Mouse (Mus musculus) left cerebral cortex, postnatal 14 days (tissue): ENCODE results near the gene Reln. TPM values are rescaled to one million over a fixed set of nuclear protein-coding genes. Genes with fewer than 3 reads are reported as not detected.

Source experiments
- DNase-seq, 2 experiments: peaks; one replicate each; pipeline ENCODE4 v3.0.0; 2021 to 2022; ENCODE audit warnings: low spot score in 2 of 2, mixed read lengths in 1 of 2
- intact Hi-C: fragments of 180-260 bp; cut with DNase I; formaldehyde crosslinking; loops from one replicate; pipeline ENCODE4 v1.15.1; 2025
- long read RNA-seq, 2 experiments: library from polyadenylated mRNA; stranded (forward); transcript quantifications; one replicate each; pipeline ENCODE4 v2.0.0; 2021
- total RNA-seq, 2 experiments: library from RNA; stranded (reverse); gene quantifications; 2 replicates each; pipeline ENCODE4 v1.2.3; 2021

The Reln gene
- total RNA-seq = 100 to 1,000 TPM; 107 to 114 TPM
- long read RNA-seq, experiment 1, partial matches to known transcripts = 16 of 25 reads
- long read RNA-seq, experiment 1, other reads (novel, unspliced or antisense) = 9 of 25 reads
- long read RNA-seq, experiment 2, partial matches to known transcripts = 12 of 19 reads
- long read RNA-seq, experiment 2, other reads (novel, unspliced or antisense) = 6 of 19 reads

- DNase-seq = peak in 1 of 2 experiments; percentile 19
- intact Hi-C loops = loop anchor here (10.0 kb wide), 1 partner anchor 140 kb away; no protein-coding TSS in a partner anchor
Observed at GRCm38 (mm10) chr5:22344556-22344975, at the start of gene Reln. Gene Reln, minus strand, starts transcription at chr5:22344702.

- no peak for DNase-seq
- intact Hi-C loops = no loop called here
Observed at GRCm38 (mm10) chr5:22388502-22388901, 44.0 kb upstream of the Reln start.

- intact Hi-C loops = no loop called here
- no peak for DNase-seq
Observed at GRCm38 (mm10) chr5:22360510-22360909, 16.0 kb upstream of the Reln start.

GRCm38 (mm10) chr5:22348412-22348811 is 3.9 kb upstream of the Reln start:
- intact Hi-C loops = loop anchor here (10.0 kb wide), 1 partner anchor 136 kb away; no protein-coding TSS in a partner anchor
- no peak for DNase-seq

GRCm38 (mm10) chr5:22347732-22348131 is 3.2 kb upstream of the Reln start:
- DNase-seq = no peak
- intact Hi-C loops = loop anchor here (10.0 kb wide), 1 partner anchor 137 kb away; no protein-coding TSS in a partner anchor

- intact Hi-C loops = loop anchor here (10.0 kb wide), 1 partner anchor 139 kb away; no protein-coding TSS in a partner anchor
Observed at GRCm38 (mm10) chr5:22345894-22346635, 1.6 kb upstream of the Reln start.

GRCm38 (mm10) chr5:22344976-22345651 is 612 bp upstream of the Reln start:
- no peak for DNase-seq
- intact Hi-C loops = loop anchor here (10.0 kb wide), 1 partner anchor 140 kb away; no protein-coding TSS in a partner anchor

More at GRCm38 (mm10) chr5:22345894-22346635, 1.6 kb upstream of the Reln start:
- no peak for DNase-seq

- intact Hi-C loops = loop anchor here (10.0 kb wide), 1 partner anchor 141 kb away; no protein-coding TSS in a partner anchor
- DNase-seq = peak in 1 of 2 experiments; percentile 27
Observed at GRCm38 (mm10) chr5:22343843-22344555, 503 bp downstream of the Reln start.

- no peak for DNase-seq
- intact Hi-C loops = loop anchor here (10.0 kb wide), 1 partner anchor 141 kb away; no protein-coding TSS in a partner anchor
Observed at GRCm38 (mm10) chr5:22343536-22343842, 1.0 kb downstream of the Reln start.

GRCm38 (mm10) chr5:22342461-22342860 is 2.0 kb downstream of the Reln start:
- intact Hi-C loops = loop anchor here (10.0 kb wide), 1 partner anchor 142 kb away; no protein-coding TSS in a partner anchor
- no peak for DNase-seq

GRCm38 (mm10) chr5:22340991-22341390 is 3.5 kb downstream of the Reln start:
- intact Hi-C loops = loop anchor here (10.0 kb wide), 1 partner anchor 144 kb away; no protein-coding TSS in a partner anchor
- no peak for DNase-seq

- DNase-seq = no peak
- intact Hi-C loops = no loop called here
Observed at GRCm38 (mm10) chr5:22335408-22335807, 9.1 kb downstream of the Reln start.

GRCm38 (mm10) chr5:22330802-22331201 is 13.7 kb downstream of the Reln start:
- intact Hi-C loops = no loop called here
- DNase-seq = no peak

GRCm38 (mm10) chr5:22328431-22329359 is 15.8 kb downstream of the Reln start:
- intact Hi-C loops = no loop called here
- DNase-seq = no peak

GRCm38 (mm10) chr5:22327170-22327569 is 17.3 kb downstream of the Reln start:
- intact Hi-C loops = no loop called here
- DNase-seq = peak in 1 of 2 experiments; percentile 37

GRCm38 (mm10) chr5:22323801-22324200 is 20.7 kb downstream of the Reln start:
- DNase-seq = no peak
- intact Hi-C loops = no loop called here

- intact Hi-C loops = no loop called here
- no peak for DNase-seq
Observed at GRCm38 (mm10) chr5:22317807-22318206, 26.7 kb downstream of the Reln start.

GRCm38 (mm10) chr5:22316471-22316870 is 28.0 kb downstream of the Reln start:
- no peak for DNase-seq
- intact Hi-C loops = no loop called here
